Mouse (Mus musculus): Measurements from ENCODE around the gene Cxcl12. TPM values are rescaled to one million over a fixed set of nuclear protein-coding genes. Genes with fewer than 3 reads are reported as not detected.

Cxcl12 gene
- total RNA-seq, 2 experiments from 2014 or later, result 45.9 to 81.1 TPM

- peak; percentile 77 to 80 for DNase-seq (ENCODE audit: low spot score in 2 of 2)
These were observed 5.5 kb downstream of the Cxcl12 start for GRCm38 (mm10) chr6:117173876-117174275.

DNA sequence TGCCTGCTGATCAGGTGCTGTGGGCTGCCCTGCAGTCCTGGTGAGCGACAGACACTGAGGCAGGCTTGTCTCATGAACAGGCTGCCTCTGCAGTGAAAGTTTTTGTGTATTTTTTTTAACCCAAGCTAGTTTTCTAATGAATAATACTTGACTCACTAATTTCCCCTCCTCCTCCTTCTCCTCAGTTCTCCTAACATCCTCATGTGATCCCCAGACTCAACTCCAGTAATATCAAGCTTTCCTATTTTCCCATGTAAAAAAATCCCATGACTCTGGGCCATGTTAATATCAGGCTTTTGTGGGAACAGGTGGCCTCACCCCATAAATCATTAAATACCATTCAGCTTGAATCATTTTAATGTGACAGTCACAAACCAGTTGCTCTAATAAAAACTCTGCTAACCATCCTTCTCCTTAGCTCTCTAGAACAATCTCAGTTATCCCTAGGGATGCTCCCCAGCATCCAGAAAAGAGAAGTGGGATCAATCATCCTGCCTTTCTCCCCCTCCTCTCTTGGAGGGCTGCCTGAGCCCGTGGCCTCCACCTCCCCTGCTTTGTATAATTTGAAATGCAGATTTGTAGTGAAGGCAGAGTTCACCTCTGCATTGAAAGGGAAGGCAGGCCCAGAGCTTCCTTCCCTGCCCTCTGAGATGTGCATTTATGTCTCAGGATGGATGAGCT, 6.9 kb downstream of the Cxcl12 start:
- DNase-seq (ENCODE audit: low spot score in 2 of 2), result no peak

- no peak for DNase-seq (ENCODE audit: low spot score in 2 of 2)
These were observed 8.1 kb downstream of the Cxcl12 start for GRCm38 (mm10) chr6:117176406-117176805.

DNA sequence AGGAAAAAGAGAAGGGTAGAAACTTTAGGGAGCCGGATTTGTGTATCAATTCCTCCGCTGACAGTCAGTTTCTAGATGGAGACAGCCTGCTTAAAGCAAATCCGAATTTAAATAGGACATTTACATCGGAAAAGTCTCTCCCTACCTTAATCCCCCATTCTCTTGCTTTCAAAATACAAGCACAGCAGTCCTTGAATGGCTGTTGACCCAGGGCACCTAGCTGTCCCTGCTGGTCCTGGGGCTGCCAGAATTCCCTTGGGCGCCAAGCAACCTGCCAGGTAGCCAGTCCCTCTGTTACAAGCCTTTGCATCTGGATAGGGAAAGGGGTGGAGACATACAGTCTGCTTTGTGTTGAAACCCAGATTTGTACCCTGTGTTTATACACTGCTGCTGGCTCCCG, 12.0 kb downstream of the Cxcl12 start:
- no peak for DNase-seq (ENCODE audit: low spot score in 2 of 2)

- no peak for DNase-seq (ENCODE audit: low spot score in 2 of 2)
These were observed 17.0 kb downstream of the Cxcl12 start for GRCm38 (mm10) chr6:117185381-117185780.

DNA sequence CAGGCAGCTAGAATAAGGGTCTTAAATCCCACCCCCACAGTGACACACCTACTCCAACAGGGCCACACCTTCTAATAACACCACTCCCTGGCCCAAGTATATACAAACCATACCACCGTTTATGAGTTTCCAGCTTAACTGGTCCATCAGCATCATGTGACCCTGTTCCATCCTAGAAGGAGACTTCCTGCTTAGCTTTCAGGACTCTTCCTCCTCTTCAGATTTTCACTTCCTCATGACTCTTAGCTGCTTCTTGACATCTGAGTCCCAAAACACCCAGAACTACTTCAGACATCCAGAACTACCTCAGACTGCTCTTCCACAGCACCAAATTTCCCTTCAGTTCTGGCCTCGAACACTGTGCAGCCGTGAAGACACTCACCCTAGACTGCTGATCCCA, 22.1 kb downstream of the Cxcl12 start:
- no peak for DNase-seq (ENCODE audit: low spot score in 2 of 2)

DNA sequence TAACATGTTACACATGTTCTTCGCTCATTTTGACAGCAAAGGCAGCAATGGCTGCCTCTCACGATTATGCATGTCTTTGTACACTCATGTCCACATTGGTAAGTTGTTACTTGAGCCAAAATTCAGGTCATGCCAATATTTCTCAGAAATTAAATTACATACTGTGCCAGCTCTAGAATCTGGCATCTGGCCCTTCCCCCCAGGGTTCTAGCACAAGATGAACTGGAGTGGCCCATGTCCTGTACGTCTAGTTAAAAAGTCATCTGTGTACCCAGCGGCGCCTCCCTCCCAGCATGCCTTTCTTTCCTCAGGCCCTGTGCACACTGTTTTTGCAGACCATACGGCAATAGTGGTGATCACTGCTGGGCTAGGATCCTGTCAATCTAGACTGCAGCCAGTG, 23.4 kb downstream of the Cxcl12 start:
- no peak for DNase-seq (ENCODE audit: low spot score in 2 of 2)

DNA sequence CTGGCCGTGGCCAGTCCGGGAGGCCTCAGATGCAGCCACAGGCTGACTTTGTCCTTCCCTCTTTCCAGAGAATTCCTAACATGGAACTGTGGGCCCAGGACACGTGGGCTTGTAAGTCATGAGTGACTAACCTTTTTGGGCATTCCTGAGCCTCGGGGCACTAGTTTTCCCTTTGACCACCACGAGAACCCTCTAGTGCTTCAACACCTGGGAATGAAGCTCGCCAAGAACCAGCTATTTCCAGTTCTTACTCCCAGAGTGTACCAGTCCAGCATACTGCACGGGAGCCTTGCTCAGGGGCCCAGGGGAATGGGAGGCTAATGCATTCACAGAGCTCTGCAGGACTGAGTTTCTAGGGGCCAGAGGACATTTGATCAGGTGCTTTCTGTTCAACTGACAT, 24.3 kb downstream of the Cxcl12 start:
- no peak for DNase-seq (ENCODE audit: low spot score in 2 of 2)

DNA sequence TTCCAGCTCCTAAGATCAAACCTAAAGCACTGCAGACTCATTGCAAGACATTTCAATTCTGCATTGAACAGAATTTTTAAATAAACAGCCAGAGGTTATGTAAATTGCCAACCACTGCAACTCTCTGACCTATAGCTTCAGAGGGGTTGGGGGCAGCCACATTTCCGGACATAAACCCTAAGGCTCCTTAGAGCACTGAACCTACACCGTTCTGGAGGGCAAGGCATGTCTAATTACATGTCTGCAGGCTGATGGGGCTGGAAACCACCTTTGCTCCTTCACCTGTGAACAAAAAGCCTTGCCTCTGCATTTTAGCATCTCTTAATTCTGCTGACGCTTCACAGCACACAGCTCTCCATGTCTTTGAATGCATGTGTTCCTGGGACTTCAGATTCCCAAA, 26.9 kb downstream of the Cxcl12 start:
- DNase-seq (ENCODE audit: low spot score in 2 of 2), result no peak

GRCm38 (mm10) chr6:117198871-117199270, 30.5 kb downstream of the Cxcl12 start:
- DNase-seq (ENCODE audit: low spot score in 2 of 2), result no peak

GRCm38 (mm10) chr6:117199718-117200117, 31.4 kb downstream of the Cxcl12 start:
- no peak for DNase-seq (ENCODE audit: low spot score in 2 of 2)

- DNase-seq (ENCODE audit: low spot score in 2 of 2), result no peak
These were observed 32.6 kb downstream of the Cxcl12 start for GRCm38 (mm10) chr6:117200916-117201315.

DNA sequence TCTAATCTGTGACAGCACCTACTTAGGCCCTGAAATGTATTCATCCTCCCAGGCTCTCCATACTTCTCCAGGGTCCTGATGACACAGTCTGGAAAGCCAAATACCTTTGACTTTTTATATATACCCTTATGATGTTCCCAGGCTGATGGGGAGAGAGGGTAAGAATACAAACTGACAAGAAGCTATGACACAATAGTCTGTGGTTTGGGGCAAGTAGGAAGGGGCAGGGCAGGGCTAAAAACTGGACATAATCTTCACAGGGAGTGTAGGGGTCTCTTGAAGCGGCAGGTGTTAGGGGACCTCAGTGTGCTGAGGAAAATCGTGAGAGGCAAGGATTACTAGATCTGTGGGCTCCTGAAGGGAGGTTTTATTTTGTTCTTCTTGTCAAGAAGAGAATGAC, 33.1 kb downstream of the Cxcl12 start:
- no peak for DNase-seq (ENCODE audit: low spot score in 2 of 2)

DNA sequence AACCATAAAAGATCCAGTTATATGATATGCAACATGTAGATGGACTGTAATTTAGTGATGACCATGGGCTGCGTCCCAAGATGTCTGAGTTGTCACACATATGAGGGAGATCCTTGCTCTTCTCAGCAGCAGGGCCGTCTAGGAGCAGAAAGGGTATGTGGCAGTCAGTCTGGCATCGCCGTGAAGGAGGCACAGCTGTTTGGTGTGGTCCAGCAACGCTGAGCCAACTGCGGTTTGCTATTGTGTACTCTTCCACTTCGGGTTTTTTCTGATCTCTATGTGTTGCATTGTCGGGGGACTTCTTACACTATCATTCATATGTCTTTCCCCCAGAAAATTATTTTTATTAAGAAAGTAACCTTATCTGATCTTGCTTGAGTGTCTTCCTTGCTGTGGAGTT, 33.5 kb downstream of the Cxcl12 start:
- no peak for DNase-seq (ENCODE audit: low spot score in 2 of 2)

DNA sequence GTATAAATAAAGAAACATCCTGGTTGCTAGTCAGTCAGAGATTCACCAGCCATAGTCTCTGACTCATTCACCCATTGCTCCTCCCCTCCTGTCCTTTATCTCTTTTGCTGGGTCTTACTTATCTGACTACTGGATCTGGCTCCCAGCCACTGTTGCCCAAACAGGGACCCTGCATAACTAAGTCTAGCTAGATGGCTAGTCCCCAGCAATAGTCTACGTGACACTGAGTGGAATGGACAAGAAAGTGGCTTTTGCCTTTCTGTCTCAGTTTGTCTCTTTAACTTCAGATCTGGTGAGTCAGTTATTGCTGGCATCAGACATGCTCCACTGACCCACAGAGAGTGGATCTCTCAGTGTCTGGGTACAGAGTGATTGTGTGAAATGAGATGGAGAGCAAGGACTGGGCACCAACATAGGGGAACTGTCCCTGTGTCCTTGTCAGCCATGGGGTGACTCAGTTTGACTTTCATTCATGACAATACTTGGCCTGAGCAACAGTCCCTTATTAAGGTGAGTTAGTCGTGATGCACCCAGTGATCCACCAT, 34.6 kb downstream of the Cxcl12 start:
- no peak for DNase-seq (ENCODE audit: low spot score in 2 of 2)

DNA sequence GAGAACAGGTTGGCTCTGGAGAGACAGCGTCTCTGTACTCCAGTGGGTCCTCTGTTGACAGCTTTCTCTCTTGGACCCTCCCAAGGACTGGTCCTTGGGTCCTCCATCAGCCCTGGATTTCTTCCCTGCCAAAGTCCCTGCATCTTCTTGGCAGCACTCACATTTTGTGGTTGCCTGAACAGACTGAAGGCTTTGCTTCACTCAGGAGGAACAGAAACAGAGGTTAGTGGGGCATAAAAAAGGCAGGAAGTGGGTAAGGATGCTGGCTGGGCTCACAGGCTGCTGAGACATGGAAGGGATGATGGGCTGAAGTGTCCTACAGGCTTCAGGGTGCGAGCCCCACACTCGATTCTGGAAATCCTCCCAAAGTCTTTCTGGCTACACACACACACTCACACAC, 35.8 kb downstream of the Cxcl12 start:
- DNase-seq (ENCODE audit: low spot score in 2 of 2), result no peak

GRCm38 (mm10) chr6:117206834-117207233, 38.5 kb downstream of the Cxcl12 start:
- DNase-seq (ENCODE audit: low spot score in 2 of 2), result no peak

DNA sequence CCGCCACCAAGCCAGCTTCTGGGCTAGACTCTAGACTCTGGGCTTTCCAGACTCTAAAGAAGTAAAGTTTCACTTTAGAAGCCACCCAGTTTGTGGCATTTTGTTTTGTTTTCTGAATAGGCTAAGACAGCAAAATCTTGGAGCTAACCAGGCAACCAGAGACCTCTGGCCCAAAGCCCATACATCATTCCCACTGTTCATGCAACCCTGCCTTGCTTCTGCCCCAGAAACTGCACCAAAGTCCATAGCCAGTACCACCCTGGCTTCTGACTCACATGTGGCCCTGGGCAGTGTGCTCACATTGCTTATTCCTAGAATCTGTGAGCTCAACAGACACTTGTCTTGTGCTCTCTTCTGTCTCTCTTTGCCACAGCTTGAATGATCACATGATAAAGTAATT, 39.0 kb downstream of the Cxcl12 start:
- peak in 1 of 2 experiments; percentile 6 for DNase-seq (ENCODE audit: low spot score in 2 of 2)

DNA sequence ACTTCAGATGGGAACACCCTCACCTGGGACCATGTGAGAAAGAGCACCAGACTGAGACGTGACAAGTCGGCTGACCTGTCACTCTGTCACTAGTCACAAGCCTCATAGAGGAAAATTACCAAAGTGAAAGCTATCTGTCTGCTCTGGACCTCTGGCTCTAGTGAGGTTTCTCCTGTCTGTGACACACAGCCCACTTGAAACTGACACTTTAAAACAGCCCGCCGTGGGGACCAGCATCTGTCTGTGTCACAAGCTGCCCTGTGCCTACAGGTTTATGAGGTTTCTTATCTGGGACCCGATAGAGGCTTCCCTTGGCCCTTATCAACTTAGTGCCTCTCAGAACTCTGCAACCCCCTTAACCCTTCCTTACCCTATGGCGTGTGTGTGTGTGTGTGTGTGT, 41.8 kb downstream of the Cxcl12 start:
- no peak for DNase-seq (ENCODE audit: low spot score in 2 of 2)

DNA sequence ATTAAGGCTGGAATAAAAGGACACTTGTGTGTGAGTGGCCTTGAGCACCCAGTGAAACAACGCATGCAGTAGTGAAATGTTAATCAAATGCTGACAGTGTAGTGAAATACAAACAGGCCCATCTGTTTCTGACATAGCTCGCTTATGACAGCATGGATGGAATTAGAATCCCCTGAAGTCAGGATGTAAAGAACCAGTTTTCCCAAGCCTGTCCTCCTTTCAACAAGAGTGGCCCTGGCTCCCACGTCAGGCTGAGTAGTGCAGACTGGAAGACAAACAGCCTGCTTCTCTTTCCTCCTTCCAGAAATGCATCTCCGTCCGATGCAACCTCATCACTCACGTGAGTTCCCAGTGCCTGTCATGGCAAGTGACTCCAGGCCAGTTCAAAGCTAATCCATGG, 42.2 kb downstream of the Cxcl12 start:
- DNase-seq (ENCODE audit: low spot score in 2 of 2), result no peak

DNA sequence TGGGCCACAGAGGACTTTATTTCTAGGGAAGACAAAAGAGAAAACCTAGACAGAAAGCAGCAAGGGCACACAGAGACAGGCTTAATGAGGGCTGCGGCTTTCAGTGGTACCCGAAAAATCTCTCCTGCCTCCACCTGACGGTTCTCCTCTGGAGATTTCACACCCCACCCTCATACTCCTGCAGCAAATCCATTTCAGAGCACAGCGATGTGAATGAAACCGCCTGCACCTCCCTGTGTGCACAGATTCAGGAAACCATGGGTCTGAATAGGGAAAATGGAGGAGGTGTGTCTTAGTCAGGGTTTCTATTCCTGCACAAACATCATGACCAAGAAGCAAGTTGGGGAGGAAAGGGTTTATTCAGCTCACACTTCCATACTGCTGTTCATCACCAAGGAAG, 46.2 kb downstream of the Cxcl12 start:
- no peak for DNase-seq (ENCODE audit: low spot score in 2 of 2)

DNA sequence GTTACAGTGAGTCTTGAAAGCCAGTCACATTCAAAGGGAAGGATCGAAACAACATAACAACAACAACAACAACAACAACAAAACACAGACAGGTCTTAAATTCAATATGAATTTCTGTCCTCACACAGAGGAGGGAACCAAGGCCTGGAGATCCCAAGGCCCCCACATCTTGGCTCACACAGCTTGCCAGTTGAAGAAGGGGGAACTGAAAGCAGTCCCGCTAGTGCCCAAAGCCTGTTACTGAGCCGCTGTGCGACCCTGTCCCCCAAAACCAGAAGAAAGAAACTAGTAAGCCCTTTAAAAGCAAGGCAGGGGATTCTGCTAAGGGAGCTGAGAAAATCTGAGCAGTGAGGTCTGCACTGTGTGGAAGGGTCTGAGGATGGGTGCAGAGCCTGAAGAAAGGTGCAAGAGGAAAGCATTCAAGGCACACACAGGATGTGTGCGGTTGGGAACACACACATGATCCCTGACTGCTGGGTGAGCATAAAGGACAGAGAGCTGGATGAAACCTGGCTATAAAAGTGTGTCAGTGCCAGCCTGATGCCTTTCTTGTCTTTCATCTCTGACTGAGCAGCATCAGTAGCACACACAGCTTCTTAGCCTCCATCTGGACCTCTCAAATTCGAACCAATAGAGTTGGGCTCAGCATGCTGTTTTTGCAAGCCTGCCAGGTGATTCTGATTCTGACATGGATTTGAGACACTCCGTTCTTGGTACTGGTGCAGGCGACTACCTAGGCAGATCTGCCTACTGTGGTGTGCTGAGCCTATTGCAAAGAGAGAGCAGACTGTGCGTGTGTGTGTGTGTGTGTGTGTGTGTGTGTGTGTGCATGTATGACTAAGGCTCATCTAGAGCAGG, 50.3 kb downstream of the Cxcl12 start:
- no peak for DNase-seq (ENCODE audit: low spot score in 2 of 2)

All from adrenal gland, adult 18-20 months (tissue).